Mouse (Mus musculus) intestine, embryonic 14.5 days (tissue): Measurements from ENCODE around the gene Gm10570. TPM values are rescaled to one million over a fixed set of nuclear protein-coding genes. Genes with fewer than 3 reads are reported as not detected.

Experiments
- polyA plus RNA-seq: library from polyadenylated mRNA; unstranded; fragments of >200 nt; fragmentation: Nextera tagmentation; extraction: Ambion mirVana; gene quantifications from 2 replicates; pipeline ENCODE4 v1.2.1, GENCODE M21; 2014

Gene Gm10570
- polyA plus RNA-seq, 1 experiment from 2014 or later = not detected

Other genes with a start within 250 kb of the Gm10570 start
- gene Pef1, start 206.1 kb downstream of the Gm10570 start, polyA plus RNA-seq = 70.4 and 74.5 TPM in 2 replicates
- gene Hcrtr1, start 169.3 kb downstream of the Gm10570 start, polyA plus RNA-seq = 0.15 TPM in 1 of 2 replicates, not detected in the other
- 27.0 and 39.6 TPM in 2 replicates for gene Tinagl1, start 133.6 kb downstream of the Gm10570 start, polyA plus RNA-seq
- not detected in 2 replicates for gene Gm853, start 86.3 kb downstream of the Gm10570 start, polyA plus RNA-seq
- gene Serinc2, start 29.5 kb downstream of the Gm10570 start, polyA plus RNA-seq = 24.1 and 25.3 TPM in 2 replicates
- gene Fabp3, start 79 bp downstream of the Gm10570 start, polyA plus RNA-seq = 5.5 and 6.6 TPM in 2 replicates
- 62.9 and 68.7 TPM in 2 replicates for gene Zcchc17, start 51.3 kb upstream of the Gm10570 start, polyA plus RNA-seq
- 155 and 166 TPM in 2 replicates for gene Snrnp40, start 51.5 kb upstream of the Gm10570 start, polyA plus RNA-seq